Mouse (Mus musculus): Measurements from ENCODE around the gene 1810009A15Rik. TPM values are rescaled to one million over a fixed set of nuclear protein-coding genes. Genes with fewer than 3 reads are reported as not detected.
"Not testable (repeated sequence)": the region's sequence is repeated elsewhere in the genome, so short reads cannot be mapped to it uniquely, and the experiment has no call there.

1810009A15Rik gene
- total RNA-seq, 2 experiments from 2014 or later: 44.6 to 47.1 TPM

GRCm38 (mm10) chr19:8872266-8872840 is 16.3 kb upstream of the 1810009A15Rik start:
- no peak for DNase-seq (ENCODE audit: low spot score in 2 of 2)

DNA sequence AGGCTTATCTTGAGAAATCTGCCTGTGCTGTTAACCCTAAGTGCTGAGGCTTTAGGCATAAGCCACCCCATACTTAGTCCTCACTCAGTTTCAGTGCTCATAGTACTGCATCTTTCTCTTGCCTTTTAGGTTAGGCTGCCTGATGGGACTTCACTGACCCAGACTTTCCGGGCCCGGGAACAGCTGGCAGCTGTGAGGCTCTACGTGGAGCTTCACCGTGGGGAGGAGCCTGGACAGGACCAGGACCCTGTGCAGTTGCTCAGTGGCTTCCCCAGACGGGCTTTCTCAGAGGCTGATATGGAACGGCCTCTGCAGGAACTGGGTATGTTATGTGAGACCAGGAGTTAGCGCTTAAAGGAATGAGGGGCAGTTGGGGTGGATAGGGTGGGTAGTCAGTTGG is 13.6 kb upstream of the 1810009A15Rik start:
- no peak for DNase-seq (ENCODE audit: low spot score in 2 of 2)

DNA sequence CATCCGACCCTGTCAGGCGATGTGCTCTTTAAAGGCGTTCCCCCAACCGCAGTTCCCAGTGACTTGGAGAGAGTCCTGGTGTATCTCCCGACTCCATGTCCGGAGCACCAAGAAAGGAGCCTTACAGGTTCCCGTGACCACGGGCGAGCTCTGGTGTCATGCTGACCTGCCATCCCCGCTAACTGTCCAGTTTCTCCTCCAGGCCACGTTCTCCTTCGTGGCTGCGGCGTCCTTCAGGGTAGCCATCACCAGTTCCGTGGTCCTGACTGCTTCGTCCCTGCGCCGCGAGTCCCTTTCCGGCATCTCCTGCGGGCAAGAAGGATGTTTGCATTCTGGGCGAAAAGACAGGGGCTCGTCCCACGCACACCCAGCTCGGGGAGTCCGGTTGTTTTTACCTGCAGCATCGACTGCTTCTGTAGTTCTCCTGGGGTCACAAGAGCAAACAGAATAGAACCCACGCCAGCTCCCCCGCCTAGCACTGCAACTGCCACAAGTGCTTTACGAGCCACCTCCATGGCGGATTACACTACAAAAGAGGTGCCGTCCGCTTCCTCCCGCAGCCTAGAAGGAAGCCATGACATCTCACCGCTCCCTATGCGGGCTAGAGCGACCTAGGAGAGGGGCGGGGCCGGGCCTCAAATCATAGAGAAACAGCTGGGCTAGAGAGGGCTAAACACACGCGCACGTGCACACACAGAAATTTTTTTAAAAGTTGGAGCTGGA is 8.2 kb upstream of the 1810009A15Rik start, which contains the start of gene Uqcc3:
Gene Uqcc3, minus strand, starts transcription at position 613 of the 723 bp plus-strand sequence.
- DNase-seq (ENCODE audit: low spot score in 2 of 2): peak; percentile 83 to 85

DNA sequence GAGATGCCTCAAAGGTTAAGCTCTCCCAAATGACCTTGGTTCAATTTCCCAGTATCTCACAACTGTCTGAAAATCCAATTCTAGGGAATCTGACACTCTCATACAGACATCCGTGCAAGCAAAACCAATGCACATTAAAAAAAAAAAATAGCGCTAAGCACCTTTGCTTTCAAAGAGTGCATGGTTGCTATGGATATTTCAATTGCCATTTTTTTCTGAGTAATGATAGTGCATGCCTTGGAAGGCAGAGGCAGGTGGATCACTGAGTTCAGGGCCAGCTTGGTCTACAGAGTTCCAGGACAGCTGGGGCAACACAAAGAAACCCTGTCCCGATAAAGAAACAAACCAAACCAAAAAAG is 7.6 kb upstream of the 1810009A15Rik start:
- no peak for DNase-seq (ENCODE audit: low spot score in 2 of 2)

DNA sequence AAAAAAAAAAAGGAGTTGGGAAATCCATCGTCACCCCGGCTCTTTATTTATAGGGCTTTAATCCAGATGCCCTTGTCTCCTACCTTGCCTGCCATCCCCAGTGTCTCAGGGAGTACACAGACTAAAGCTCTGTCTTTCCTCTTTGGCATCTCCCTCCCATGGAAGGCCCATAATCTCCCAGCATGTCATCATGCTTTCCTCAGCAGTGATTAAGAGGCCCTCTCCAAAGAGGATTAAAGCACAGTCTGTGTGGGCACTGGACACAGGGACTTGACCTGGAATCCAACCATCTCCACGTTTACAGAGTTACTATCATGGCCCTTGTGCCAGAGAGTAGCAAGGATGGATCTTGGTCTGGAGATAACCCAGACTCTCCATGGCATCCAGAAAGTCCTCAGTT is 5.0 kb upstream of the 1810009A15Rik start, which contains the start of the genes Lbhd1 and Gm49403:
Gene Lbhd1, plus strand, starts transcription at position 117 of the 400 bp plus-strand sequence.
Gene Gm49403, plus strand, starts transcription at position 315 of the 400 bp plus-strand sequence.
- no peak for DNase-seq (ENCODE audit: low spot score in 2 of 2)

- DNase-seq (ENCODE audit: low spot score in 2 of 2): no peak
Observed at GRCm38 (mm10) chr19:8886916-8887584, 1.6 kb upstream of the 1810009A15Rik start.

GRCm38 (mm10) chr19:8887585-8888463 is 829 bp upstream of the 1810009A15Rik start:
- DNase-seq (ENCODE audit: low spot score in 2 of 2): no peak

DNA sequence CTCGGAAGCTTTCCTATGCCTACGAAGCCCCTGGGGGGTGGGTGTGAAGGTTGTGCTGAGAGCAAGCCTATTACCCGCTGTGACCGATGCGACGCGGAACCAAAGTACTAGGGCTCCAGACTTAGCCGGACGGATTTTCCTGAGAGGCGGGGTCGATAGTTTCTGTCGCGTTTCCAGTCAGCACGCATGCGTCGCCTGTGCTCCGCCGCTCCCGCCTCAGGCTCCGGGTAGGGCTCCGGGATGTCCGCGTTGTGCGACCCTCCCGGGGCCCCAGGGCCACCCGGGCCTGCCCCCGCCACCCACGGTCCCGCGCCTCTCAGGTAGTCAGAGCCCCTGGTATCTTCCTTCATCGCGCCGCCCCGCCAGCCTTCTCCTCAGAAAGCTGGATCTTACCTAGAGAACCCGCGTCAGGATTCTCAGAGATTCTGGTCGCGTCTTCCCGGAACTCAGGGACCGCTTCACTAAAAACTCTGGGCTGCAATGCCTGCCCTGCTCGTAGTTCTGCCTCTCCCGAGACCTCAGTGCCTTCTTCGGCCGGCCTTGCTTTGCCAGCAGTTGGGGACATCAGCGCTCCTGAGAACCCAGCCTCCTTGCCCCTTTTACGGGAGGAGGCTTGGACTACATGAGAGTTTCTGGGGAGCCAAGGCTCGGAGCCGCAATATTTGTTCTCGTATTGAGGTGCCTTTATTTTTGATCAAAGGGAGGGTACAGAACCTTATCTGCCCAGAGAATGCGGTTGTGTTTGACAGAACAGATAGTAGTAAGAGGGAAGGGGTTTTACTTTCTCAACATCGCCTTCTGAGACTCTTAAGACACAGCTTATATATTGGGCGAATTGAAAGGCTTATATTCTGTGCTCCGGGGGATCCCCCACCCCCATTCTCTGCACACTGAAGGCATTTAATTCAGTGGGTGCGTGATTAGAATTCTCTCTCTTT is 4.4 kb downstream of the 1810009A15Rik start, which contains the start of gene Ints5:
Gene Ints5, plus strand, starts transcription at position 177 of the 938 bp plus-strand sequence.
- DNase-seq (ENCODE audit: low spot score in 2 of 2): peak; percentile 82 to 83

- no peak for DNase-seq (ENCODE audit: low spot score in 2 of 2)
Observed at GRCm38 (mm10) chr19:8895397-8895960, 6.8 kb downstream of the 1810009A15Rik start.

DNA sequence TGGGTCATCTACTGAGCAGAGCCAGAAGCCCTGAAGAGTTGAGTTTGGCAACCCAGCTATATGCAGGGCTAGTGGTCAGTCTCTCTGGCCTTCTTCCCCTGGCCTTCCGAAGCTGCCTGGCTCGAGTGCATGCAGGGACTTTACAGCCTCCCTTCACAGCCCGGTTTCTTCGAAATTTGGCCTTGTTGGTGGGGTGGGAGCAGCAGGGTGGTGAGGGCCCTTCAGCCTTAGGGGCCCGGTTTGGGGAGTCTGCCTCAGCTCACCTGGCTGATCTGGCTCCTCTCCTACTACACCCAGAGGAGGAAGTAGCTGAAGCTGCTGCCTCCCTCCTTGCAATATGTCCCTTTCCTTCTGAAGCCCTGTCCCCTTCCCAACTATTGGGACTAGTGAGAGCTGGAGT is 7.6 kb downstream of the 1810009A15Rik start:
- DNase-seq (ENCODE audit: low spot score in 2 of 2): not testable (repeated sequence)

DNA sequence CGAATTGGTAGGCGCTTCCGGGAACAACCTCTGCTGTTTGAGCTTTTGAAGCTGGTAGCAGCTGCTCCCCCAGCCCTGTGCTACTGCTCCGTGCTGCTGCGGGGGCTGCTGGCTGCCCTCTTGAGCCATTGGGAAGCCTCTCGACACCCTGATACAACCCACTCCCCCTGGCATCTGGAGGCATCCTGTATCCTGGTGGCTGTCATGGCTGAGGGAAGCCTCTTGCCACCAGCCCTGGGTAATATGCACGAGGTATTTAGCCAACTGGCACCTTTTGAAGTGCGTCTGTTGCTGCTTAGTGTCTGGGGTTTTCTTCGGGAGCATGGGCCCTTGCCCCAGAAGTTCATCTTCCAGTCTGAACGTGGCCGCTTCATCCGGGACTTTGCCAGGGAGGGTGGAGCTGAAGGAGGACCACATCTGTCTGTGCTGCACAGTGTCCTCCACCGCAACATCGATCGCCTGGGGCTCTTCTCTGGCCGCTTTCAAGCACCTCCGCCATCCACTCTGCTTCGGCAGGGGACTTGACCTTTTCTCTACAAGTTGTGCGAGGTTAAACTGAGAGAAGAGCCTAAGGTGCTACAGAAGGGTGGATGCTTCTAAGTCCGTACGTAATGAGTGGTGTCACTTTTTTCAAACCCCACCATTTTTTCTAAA is 8.7 kb downstream of the 1810009A15Rik start:
- DNase-seq (ENCODE audit: low spot score in 2 of 2): peak in 1 of 2 experiments; percentile 45

- DNase-seq (ENCODE audit: low spot score in 2 of 2): peak; percentile 89 to 92
Observed at GRCm38 (mm10) chr19:8897865-8898495, 9.3 kb downstream of the 1810009A15Rik start, which contains the start of gene Ganab. Gene Ganab (plus strand): TSS chr19:8898071.

DNA sequence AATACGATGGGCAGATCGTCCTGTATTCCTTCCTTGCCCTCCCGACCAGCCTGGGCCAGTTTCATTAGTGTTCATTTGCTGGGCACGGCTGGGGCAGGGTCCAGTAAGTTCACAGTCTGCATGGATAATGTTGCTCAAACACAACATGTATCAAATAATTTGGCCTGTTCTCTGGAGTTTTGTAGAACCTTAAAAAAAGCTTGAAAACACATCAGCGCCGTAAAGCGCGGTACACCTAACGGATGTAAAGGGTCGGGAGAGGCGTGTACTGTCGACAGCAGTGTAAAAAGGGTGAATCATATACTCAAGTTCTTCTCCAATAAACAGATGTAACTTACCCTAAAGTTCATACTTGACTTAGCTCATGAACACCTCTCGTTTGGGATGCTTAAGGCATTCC is 9.9 kb downstream of the 1810009A15Rik start:
- DNase-seq (ENCODE audit: low spot score in 2 of 2): no peak

GRCm38 (mm10) chr19:8899079-8899478 is 10.4 kb downstream of the 1810009A15Rik start:
- no peak for DNase-seq (ENCODE audit: low spot score in 2 of 2)

GRCm38 (mm10) chr19:8903412-8903811 is 14.8 kb downstream of the 1810009A15Rik start:
- no peak for DNase-seq (ENCODE audit: low spot score in 2 of 2)

- no peak for DNase-seq (ENCODE audit: low spot score in 2 of 2)
Observed at GRCm38 (mm10) chr19:8908531-8908930, 19.9 kb downstream of the 1810009A15Rik start.

DNA sequence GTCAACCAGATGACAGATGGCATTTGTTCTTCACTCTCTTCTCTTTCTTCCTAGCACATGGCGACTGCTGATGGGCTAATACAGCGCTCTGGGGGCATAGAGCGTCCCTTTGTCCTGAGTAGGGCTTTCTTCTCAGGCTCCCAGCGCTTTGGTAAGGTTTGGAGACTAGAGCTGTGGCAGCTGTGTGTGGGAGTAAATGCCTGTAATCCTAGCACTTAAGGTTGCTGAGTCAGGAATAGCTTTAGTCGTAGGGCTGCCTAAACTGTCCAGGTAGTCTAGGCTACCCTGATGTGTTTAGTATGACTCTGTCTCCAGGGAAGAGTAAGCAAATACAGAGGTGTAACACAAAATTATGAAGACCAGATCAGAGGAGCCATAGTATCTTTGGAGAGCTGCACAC is 23.2 kb downstream of the 1810009A15Rik start:
- DNase-seq (ENCODE audit: low spot score in 2 of 2): no peak

DNA sequence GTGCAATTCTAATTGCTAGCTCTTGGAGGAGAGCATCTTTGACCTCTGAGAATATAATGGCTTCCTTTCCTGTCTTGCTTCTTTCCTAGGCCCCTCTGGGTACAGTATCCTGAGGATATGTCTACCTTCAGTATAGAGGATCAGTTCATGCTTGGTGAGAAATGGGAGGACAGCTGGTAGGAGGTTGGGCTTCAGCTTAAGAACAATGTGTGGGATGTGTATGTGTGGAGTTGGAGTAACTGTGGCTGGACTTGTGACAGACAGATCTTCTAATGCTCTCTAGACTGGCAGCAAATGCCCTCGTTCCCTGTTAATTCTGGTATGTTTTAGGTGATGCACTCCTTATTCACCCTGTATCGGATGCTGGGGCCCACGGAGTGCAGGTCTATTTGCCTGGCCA is 25.6 kb downstream of the 1810009A15Rik start:
- DNase-seq (ENCODE audit: low spot score in 2 of 2): no peak

Measured in adrenal gland, adult 18-20 months (tissue).